Mouse (Mus musculus) Patski (cell line): ENCODE results near the gene Gm14862. TPM values are rescaled to one million over a fixed set of nuclear protein-coding genes. Genes with fewer than 3 reads are reported as not detected.

ENCODE experiments used
- ATAC-seq: fragments of 100-300 bp; one replicate; pipeline ENCODE4 v1.8.0; 2021
- CTCF ChIA-PET: fragments of 350-600 bp; sonication (Branson Sonifier 250); formaldehyde crosslinking; loops from one replicate; lab custom pipeline; 2022; ENCODE audit warnings: inconsistent platforms; lab: Charles Lee
- POLR2A ChIA-PET: fragments of 350-600 bp; sonication (Branson Sonifier 250); formaldehyde crosslinking; loops from one replicate; lab custom pipeline; 2022; ENCODE audit warnings: antibody characterized with exemption, inconsistent platforms; lab: Charles Lee
- DNase-seq: peaks from one replicate; pipeline ENCODE4 v3.0.0-alpha.2; 2011; ENCODE audit warnings: low read depth, low spot score
- H3K27me3 ChIP-seq: fragments of 371-371 bp; one replicate; pipeline ENCODE4 v1.5.1; 2021
- CTCF ChIP-seq: fragments of 100-300 bp; IDR thresholded peaks from one replicate; pipeline ENCODE4 v1.5.1; 2021
- in situ Hi-C: fragments of 300-500 bp; cut with MboI; formaldehyde crosslinking; loops from 3 replicates; pipeline ENCODE4 v1.11.1; 2018; ENCODE audit warnings: low pct_unique_long_range_greater_than_20kb, mixed read lengths
- polyA plus RNA-seq: library from polyadenylated mRNA; unstranded; gene quantifications from one replicate; pipeline ENCODE4 v1.2.3, GENCODE M21; 2021

Gm14862 gene
- polyA plus RNA-seq, 1 experiment from 2014 or later: not detected

GRCm38 (mm10) chrX:9222412-9223221 lies 34.1 kb downstream of the Gm14862 start:
- DNase-seq (peak; percentile 51), ATAC-seq (peak; percentile 95)
- no peak for TF ChIP-seq CTCF
- H3K27me3 ChIP-seq: peaks cover 12% of the 10 kb centered on the region
- in situ Hi-C loops: no loop called here
- CTCF ChIA-PET: interaction anchor here (0.7 to 1.4 kb wide), 3 partner anchors 9 to 17 kb away, joined by 3 to 4 read pairs (median 3); no protein-coding TSS in a partner anchor
- POLR2A ChIA-PET: no interaction called here

GRCm38 (mm10) chrX:9221736-9222135 lies 35.0 kb downstream of the Gm14862 start:
- DNase-seq (no peak), ATAC-seq (no peak)
- H3K27me3 ChIP-seq: peaks cover 12% of the 10 kb centered on the region
- no peak for TF ChIP-seq CTCF
- in situ Hi-C loops: no loop called here
- POLR2A ChIA-PET: no interaction called here
- CTCF ChIA-PET: interaction anchor here (0.7 kb wide), 2 partner anchors 8 to 17 kb away, joined by 3 to 4 read pairs; no protein-coding TSS in a partner anchor

DNA sequence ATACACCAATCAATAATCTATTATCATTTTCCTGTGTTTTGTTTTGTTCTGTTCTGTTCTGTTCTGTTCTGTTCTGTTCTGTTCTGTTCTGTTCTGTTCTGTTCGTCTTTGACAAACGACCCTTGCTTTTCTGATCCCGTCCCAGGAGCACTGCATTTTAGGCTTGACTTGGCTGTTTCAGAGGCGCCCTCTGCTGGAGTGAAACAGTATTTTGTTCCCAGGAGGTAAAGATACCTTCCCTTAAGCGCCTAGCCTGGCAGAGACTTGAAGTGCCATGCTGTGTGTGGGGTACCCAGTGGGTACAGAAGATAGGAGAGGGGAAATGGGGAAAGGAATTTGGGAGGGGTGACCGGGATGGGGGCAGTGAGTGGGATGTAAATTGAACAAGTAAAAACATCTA lies 35.5 kb downstream of the Gm14862 start:
- ChIA-PET CTCF (interaction anchor here (0.8 kb wide), 1 partner anchor 20 kb away, joined by 3 read pairs; no protein-coding TSS in a partner anchor), POLR2A (interaction anchor here (0.7 kb wide), 1 partner anchor 95 kb away, joined by 4 read pairs; no protein-coding TSS in a partner anchor)
- no peak for DNase-seq
- peak; percentile 73 for TF ChIP-seq CTCF
- H3K27me3 ChIP-seq: peaks cover 12% of the 10 kb centered on the region
- in situ Hi-C loops: no loop called here
- ATAC-seq: no peak

DNA sequence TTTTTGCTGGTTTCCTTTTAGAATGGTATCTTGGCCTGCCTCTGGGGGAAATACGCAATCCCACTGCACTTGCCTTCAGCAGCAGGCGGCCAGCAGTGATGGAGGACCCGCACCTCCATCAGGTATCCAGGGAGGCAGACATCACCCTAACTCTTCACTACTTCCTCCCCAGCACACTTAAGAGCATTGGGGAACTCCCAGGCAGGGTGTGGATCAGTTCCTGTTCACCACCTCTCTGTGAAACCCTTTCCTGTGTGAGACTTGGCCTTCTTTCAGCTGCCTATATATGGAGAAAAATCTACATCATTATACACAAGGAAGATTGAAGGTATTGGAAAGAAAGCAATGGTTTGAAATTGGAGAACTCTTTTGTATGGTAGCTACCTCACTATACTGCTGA lies 37.1 kb downstream of the Gm14862 start:
- DNase-seq (no peak), ATAC-seq (no peak)
- in situ Hi-C loops: loop anchor here (5.0 kb wide), 1 partner anchor 87 kb away; no protein-coding TSS in a partner anchor
- no peak for TF ChIP-seq CTCF
- CTCF ChIA-PET: no interaction called here
- POLR2A ChIA-PET: no interaction called here
- H3K27me3 ChIP-seq: peaks cover 12% of the 10 kb centered on the region

DNA sequence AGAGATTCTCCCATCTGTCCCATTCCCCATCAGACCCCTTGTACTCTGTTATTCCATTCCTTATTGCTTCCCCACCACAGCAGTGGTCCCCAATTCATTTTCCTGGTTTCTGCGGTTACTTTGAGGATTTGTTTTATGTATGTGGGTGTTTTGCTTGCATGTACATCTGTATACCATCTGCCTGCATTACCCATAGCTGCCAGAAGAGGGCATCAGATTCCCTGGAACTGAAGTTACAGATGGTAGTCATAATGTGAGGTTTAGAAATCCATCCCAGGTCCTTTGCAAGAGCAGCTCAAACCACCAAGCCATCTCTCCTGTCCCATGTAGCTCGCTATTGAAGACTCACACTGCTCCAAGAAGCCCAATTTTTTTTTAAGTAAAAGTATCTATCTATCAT lies 40.5 kb downstream of the Gm14862 start:
- DNase-seq (no peak), ATAC-seq (no peak)

DNA sequence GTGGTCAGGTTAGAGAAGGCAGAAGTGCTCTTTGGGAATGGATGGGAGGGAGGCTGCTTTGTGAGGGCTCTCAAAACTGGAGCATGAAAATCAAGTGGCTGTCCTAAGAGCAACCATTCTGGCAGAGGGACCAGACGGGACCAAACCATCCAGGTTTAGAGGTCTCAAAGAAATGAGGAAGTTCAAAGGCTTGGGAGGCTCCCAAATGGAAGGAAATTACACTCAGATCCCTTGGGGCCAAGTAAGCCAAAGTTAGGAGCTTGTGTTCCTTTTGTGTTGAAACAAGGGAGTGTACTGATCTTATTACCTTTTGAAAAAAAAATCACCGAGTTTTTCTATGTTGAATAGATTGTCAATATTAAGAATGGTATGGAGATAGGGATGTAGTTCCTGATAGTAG lies 51.6 kb downstream of the Gm14862 start:
- in situ Hi-C loops: no loop called here
- ChIA-PET POLR2A (no interaction called here), CTCF (interaction anchor here (1.0 kb wide), 1 partner anchor 17 kb away, joined by 3 read pairs; no protein-coding TSS in a partner anchor)
- ATAC-seq (no peak), DNase-seq (no peak)
- no peak for TF ChIP-seq CTCF
- peaks cover 35% of the 10 kb centered on the region for H3K27me3 ChIP-seq

More for the DNA sequence above, 40.5 kb downstream of the Gm14862 start:
- H3K27me3 ChIP-seq: peaks cover 12% of the 10 kb centered on the region
- CTCF ChIA-PET: interaction anchor here (1.5 kb wide), 1 partner anchor 11 kb away, joined by 3 read pairs; no protein-coding TSS in a partner anchor
- in situ Hi-C loops: loop anchor here (5.0 kb wide), 1 partner anchor 84 kb away; no protein-coding TSS in a partner anchor
- POLR2A ChIA-PET: no interaction called here
- peak; percentile 52 for TF ChIP-seq CTCF

- DNase-seq (no peak), ATAC-seq (no peak)
- POLR2A ChIA-PET: no interaction called here
Measured at GRCm38 (mm10) chrX:9202781-9203405, 53.8 kb downstream of the Gm14862 start.

DNA sequence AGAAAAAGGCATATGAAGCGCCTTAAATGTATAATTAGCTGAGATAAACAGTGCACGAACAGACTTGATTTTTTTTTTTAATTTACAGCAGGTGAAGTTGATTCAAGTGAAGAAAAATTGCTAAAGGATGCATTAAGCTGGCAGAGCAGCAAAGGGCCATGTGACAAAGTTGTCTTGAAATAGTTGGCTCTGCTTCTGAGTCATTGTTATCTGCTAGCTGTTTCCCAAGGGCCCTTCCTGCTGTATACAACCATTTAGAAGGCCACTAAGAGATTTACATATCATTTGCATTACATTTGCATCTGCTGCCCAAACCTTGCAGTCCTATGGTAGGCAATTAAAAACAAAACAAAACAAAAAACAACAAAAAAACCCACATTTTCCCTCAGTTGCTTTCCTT lies 54.7 kb downstream of the Gm14862 start:
- in situ Hi-C loops: no loop called here
- peaks cover 32% of the 10 kb centered on the region for H3K27me3 ChIP-seq
- ChIA-PET POLR2A (no interaction called here), CTCF (interaction anchor here (1.1 to 1.2 kb wide), 2 partner anchors 19 to 57 kb away, joined by 3 read pairs; no protein-coding TSS in a partner anchor)
- ATAC-seq (no peak), DNase-seq (no peak)
- no peak for TF ChIP-seq CTCF

More at GRCm38 (mm10) chrX:9202781-9203405, 53.8 kb downstream of the Gm14862 start:
- CTCF ChIA-PET: no interaction called here
- TF ChIP-seq CTCF: no peak
- H3K27me3 ChIP-seq: peaks cover 32% of the 10 kb centered on the region
- in situ Hi-C loops: no loop called here

Other genes starting within 250 kb of the Gm14862 start
- gene Fthl17e, start 223.4 kb downstream of the Gm14862 start, polyA plus RNA-seq: not detected
- not detected for gene Fthl17f, start 193.9 kb downstream of the Gm14862 start, polyA plus RNA-seq
- gene 4930402K13Rik, start 152.3 kb downstream of the Gm14862 start, polyA plus RNA-seq: not detected
- gene Lancl3, start 57.0 kb downstream of the Gm14862 start, polyA plus RNA-seq: 0.01 TPM
- 0.27 TPM for gene Xk, start 15.9 kb upstream of the Gm14862 start, polyA plus RNA-seq
- gene H2al1m, start 26.9 kb upstream of the Gm14862 start, polyA plus RNA-seq: not detected
- gene H2al1k, start 93.7 kb upstream of the Gm14862 start, polyA plus RNA-seq: 0.14 TPM
- gene Cybb, start 230.9 kb upstream of the Gm14862 start, polyA plus RNA-seq: not detected